Mouse (Mus musculus): ENCODE results near the gene Polr2g. TPM values are rescaled to one million over a fixed set of nuclear protein-coding genes. Genes with fewer than 3 reads are reported as not detected.

Gene Polr2g
- polyA plus RNA-seq, 1 experiment from 2014 or later, result 123 TPM

DNA sequence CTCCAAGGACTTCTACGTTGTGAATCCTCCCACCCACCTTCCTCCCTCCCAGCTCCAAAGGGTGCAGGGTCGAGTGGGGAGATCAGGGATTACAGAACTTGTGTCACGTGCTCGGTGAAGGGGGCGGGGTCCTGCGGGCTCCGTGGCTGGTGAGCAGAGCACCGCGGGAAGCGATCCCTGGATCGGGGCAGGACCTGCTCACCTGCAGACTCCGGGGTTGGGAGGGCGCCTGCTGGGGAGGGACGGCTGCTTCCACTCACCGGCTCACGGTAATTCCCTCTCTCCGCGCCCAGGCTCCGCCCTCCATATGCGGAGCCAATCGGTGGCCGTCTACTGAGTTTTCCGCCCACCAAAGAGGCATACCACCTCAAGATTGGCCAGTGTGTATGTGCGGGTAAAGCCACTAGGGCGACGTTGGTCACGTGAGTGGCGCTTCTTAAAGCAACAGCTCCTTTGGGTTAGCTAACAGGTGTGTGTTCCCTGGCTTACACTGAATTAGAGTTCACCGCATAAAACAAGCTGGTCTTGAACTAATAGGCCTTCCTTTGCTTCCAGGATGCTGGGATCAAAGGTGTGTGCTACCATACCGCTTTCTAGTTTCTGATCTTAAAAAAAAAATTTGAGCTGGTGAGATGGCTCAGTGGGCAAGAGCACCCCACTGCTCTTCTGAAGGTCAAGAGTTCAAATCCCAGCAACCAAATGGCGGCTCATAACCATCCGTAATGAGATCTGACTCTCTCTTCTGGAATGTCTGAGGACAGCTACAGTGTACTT is 12.2 kb downstream of the Polr2g start, which contains the start of gene Taf6l:
TSS of gene Taf6l (minus strand) at position 410 of the 774 bp plus-strand sequence.
- H3K4me1 ChIP-seq (ENCODE audit: insufficient read depth, low read depth, low read length), result no peaks in the 10 kb centered on the region
- peak within 1 kb of the TSS; percentile 66 for H3K4me2 ChIP-seq (replicated peaks; ENCODE audit: low read depth, low read length)
- H3K27me3 ChIP-seq (replicated peaks; ENCODE audit: insufficient read depth, low read length), result no peaks in the 10 kb centered on the region
- H3K27ac ChIP-seq (ENCODE audit: low read length), result peak within 1 kb of the TSS; percentile 59; the same call in 1 of the 2 replicates
- TF ChIP-seq EP300 (IDR thresholded peaks at IDR 0.05), result no peak
- TF ChIP-seq CTCF (IDR thresholded peaks at IDR 0.05), result peak; percentile 58
- DNase-seq (ENCODE audit: low spot score) (peak; percentile 98), ATAC-seq (peak; percentile 99)
- WGBS, result under 1% methylated on average over 32 of the region's 32 CpGs
- H3K9me3 ChIP-seq (ENCODE audit: low read length), result no peaks in the 10 kb centered on the region
- peak within 1 kb of the TSS; percentile 67 for H3K4me3 ChIP-seq (ENCODE audit: low read depth, low read length)
- H3K36me3 ChIP-seq (ENCODE audit: insufficient read depth, low read length), result peaks cover 9% of the 10 kb centered on the region
- H3K9ac ChIP-seq (replicated peaks; ENCODE audit: low read depth), result peak within 1 kb of the TSS; percentile 59

DNA sequence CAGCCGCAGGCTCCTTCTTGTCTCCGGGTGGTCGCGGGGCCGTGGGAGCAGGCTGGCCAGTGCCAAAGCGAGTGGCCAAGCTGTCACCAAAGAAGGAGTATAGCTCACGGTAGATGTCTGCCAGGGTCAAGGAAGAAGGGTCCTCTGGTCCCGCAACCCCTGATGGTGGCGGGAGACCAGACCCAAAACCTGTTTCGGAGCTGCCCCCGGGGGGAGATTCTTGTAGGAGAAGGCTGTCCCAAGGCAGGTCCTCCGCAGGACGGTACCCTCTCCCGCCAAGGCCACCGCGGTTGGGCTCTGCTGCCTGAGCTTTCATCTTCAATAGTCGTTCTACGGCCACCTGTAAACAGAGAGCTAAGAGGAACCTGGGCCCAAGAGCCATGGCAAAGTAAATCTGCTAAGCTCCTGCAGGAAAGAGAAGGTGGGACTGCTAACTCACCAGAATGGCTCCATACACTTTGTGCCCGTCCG is 23.4 kb downstream of the Polr2g start:
- Histone ChIP-seq H3K4me2 (replicated peaks; ENCODE audit: low read depth, low read length) (peak overlapping the region; percentile 96), H3K27me3 (replicated peaks; ENCODE audit: insufficient read depth, low read length) (no peaks in the 10 kb centered on the region), H3K4me3 (ENCODE audit: low read depth, low read length) (peak overlapping the region; percentile 85), H3K9me3 (ENCODE audit: low read length) (no peaks in the 10 kb centered on the region), H3K27ac (ENCODE audit: low read length) (peak overlapping the region; percentile 97), H3K36me3 (ENCODE audit: insufficient read depth, low read length) (no peaks in the 10 kb centered on the region), H3K4me1 (ENCODE audit: insufficient read depth, low read depth, low read length) (peaks cover 20% of the 10 kb centered on the region; the same call in 1 of the 2 replicates), H3K9ac (replicated peaks; ENCODE audit: low read depth) (peak overlapping the region; percentile 85)
- WGBS, result 2% methylated on average over 20 of the region's 20 CpGs
- TF ChIP-seq CTCF (IDR thresholded peaks at IDR 0.05) (no peak), EP300 (IDR thresholded peaks at IDR 0.05) (no peak)
- no peak for ATAC-seq
- no peak for DNase-seq (ENCODE audit: low spot score)

GRCm38 (mm10) chr19:8774086-8774835 is 24.1 kb downstream of the Polr2g start, which contains the start of gene Tmem179b:
Gene Tmem179b (minus strand): TSS chr19:8774467.
- H3K4me2 ChIP-seq (replicated peaks; ENCODE audit: low read depth, low read length), result peak within 1 kb of the TSS; percentile 96
- TF ChIP-seq EP300 (IDR thresholded peaks at IDR 0.05) (no peak), CTCF (IDR thresholded peaks at IDR 0.05) (peak; percentile 45)
- peak within 1 kb of the TSS; percentile 85 for H3K4me3 ChIP-seq (ENCODE audit: low read depth, low read length)
- no peaks in the 10 kb centered on the region for H3K9me3 ChIP-seq (ENCODE audit: low read length)
- ATAC-seq (peak; percentile 95), DNase-seq (ENCODE audit: low spot score) (peak; percentile 96)
- peaks cover 20% of the 10 kb centered on the region; the same call in 1 of the 2 replicates for H3K4me1 ChIP-seq (ENCODE audit: insufficient read depth, low read depth, low read length)
- WGBS, result under 1% methylated on average over 58 of the region's 68 CpGs
- no peaks in the 10 kb centered on the region for H3K27me3 ChIP-seq (replicated peaks; ENCODE audit: insufficient read depth, low read length)
- H3K36me3 ChIP-seq (ENCODE audit: insufficient read depth, low read length), result peaks cover 2% of the 10 kb centered on the region; the same call in 1 of the 2 replicates
- peak within 1 kb of the TSS; percentile 85 for H3K9ac ChIP-seq (replicated peaks; ENCODE audit: low read depth)
- H3K27ac ChIP-seq (ENCODE audit: low read length), result peak within 1 kb of the TSS; percentile 97

- no peak overlapping the region; the same call in 1 of the 2 replicates for H3K9ac ChIP-seq (replicated peaks; ENCODE audit: low read depth)
- H3K27ac ChIP-seq (ENCODE audit: low read length), result no peak overlapping the region
- no peaks in the 10 kb centered on the region for H3K27me3 ChIP-seq (replicated peaks; ENCODE audit: insufficient read depth, low read length)
- no peaks in the 10 kb centered on the region for H3K9me3 ChIP-seq (ENCODE audit: low read length)
- DNase-seq (ENCODE audit: low spot score) (no peak), ATAC-seq (no peak)
- H3K4me1 ChIP-seq (ENCODE audit: insufficient read depth, low read depth, low read length), result peaks cover 20% of the 10 kb centered on the region; the same call in 1 of the 2 replicates
- TF ChIP-seq EP300 (IDR thresholded peaks at IDR 0.05), result no peak
- TF ChIP-seq CTCF (IDR thresholded peaks at IDR 0.05), result no peak
- H3K4me3 ChIP-seq (ENCODE audit: low read depth, low read length), result peak overlapping the region; percentile 85; the same call in 1 of the 2 replicates
- peaks cover 7% of the 10 kb centered on the region; the same call in 1 of the 2 replicates for H3K36me3 ChIP-seq (ENCODE audit: insufficient read depth, low read length)
- peak overlapping the region; percentile 96 for H3K4me2 ChIP-seq (replicated peaks; ENCODE audit: low read depth, low read length)
- 47% methylated on average over 6 of the region's 6 CpGs for WGBS
Observed at GRCm38 (mm10) chr19:8773409-8773808, 25.0 kb downstream of the Polr2g start.

GRCm38 (mm10) chr19:8772996-8773395 is 25.4 kb downstream of the Polr2g start:
- ATAC-seq (no peak), DNase-seq (ENCODE audit: low spot score) (no peak)
- Histone ChIP-seq H3K9ac (replicated peaks; ENCODE audit: low read depth) (no peak overlapping the region), H3K4me2 (replicated peaks; ENCODE audit: low read depth, low read length) (peak overlapping the region; percentile 96), H3K9me3 (ENCODE audit: low read length) (no peaks in the 10 kb centered on the region), H3K27ac (ENCODE audit: low read length) (no peak overlapping the region), H3K4me3 (ENCODE audit: low read depth, low read length) (no peak overlapping the region), H3K36me3 (ENCODE audit: insufficient read depth, low read length) (peaks cover 11% of the 10 kb centered on the region), H3K4me1 (ENCODE audit: insufficient read depth, low read depth, low read length) (peaks cover 20% of the 10 kb centered on the region; the same call in 1 of the 2 replicates), H3K27me3 (replicated peaks; ENCODE audit: insufficient read depth, low read length) (no peaks in the 10 kb centered on the region)
- WGBS, result 71% methylated on average over 5 of the region's 5 CpGs
- no peak for TF ChIP-seq EP300 (IDR thresholded peaks at IDR 0.05)
- TF ChIP-seq CTCF (IDR thresholded peaks at IDR 0.05), result no peak
